In the genomic region with DNA sequence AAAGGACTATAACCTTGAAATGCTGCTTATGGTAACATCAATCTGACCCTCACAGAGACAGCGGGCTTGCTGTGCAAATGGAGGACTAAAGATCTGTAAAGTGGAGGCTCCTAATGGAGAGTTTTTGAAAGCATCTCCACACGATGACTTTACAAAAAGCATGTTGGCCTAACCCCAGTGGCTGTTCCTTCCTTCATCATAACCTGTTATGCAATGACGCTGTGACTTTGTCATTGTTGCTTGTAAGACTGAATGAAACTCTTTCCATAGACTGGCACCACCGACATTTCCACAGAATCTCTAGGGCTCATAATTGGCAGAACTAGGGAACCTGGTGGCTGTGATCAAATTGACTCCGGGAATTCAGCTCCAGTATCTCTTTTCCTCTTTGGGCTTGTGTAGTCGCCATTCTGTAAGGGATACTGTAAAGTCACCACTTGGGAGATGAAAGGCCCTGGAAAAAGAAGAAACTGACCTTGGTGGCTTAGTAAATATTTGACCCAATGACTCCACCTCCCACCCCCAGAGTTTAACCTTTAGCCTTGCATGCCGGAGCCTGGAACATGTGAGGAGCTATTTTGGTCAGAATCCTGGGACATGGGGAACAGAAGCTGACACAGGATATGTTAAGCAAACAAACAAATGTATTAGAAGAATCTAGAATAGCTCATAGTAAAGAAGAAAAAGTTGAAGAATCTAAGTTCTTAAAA, we compare ENCODE assay signal across 12 mouse cellular contexts. TPM values are rescaled to one million over a fixed set of nuclear protein-coding genes. Genes with fewer than 3 reads are reported as not detected.
DNase-seq lines count a peak whose midpoint lies in the region; ATAC-seq lines count a peak whose summit lies in the region.
"Had no signal": no experiment of that assay in that cellular context is flagged by ENCODE, and none has a peak within 500 bp of the region (broad histone marks: within the 10 kb centered on the region; RNA-seq: fewer than 3 reads in every experiment).

No protein-coding gene starts in this region.

- DNase-seq in kidney, adult 11 months, result peak; percentile 89
- DNase-seq in kidney, postnatal 25 days, result peak; percentile 79 to 89
- no peak for DNase-seq in frontal cortex, postnatal 25 days (ENCODE audit: low spot score in 2 of 2)
- no peak for DNase-seq in spleen, postnatal 36 days (ENCODE audit: low spot score in 2 of 2)
- DNase-seq in frontal cortex, postnatal 10 days (ENCODE audit: low spot score in 2 of 2), result no peak
- DNase-seq: cerebellum, postnatal 36 days; gastrocnemius, postnatal 14 days; left cerebral cortex, postnatal 4 days had no signal

- 58% methylated on average over 7 of the region's 7 CpGs for WGBS in kidney, embryonic 14.5 days

- no peak overlapping the region for H3K4me3 ChIP-seq in kidney, embryonic 14.5 days (ENCODE audit: low read length)

- no peaks in the 10 kb centered on the region for H3K9me3 ChIP-seq in kidney, embryonic 14.5 days (ENCODE audit: control insufficient read depth, low read length)

- no peaks in the 10 kb centered on the region for H3K36me3 ChIP-seq in kidney, embryonic 14.5 days (ENCODE audit: control insufficient read depth, insufficient read depth, low read length)

- no peak overlapping the region for H3K9ac ChIP-seq in kidney, embryonic 14.5 days (ENCODE audit: low read depth, low read length)

- H3K4me1 ChIP-seq in kidney, embryonic 14.5 days (ENCODE audit: control insufficient read depth, insufficient read depth, low read length), result peaks cover 15% of the 10 kb centered on the region

- no peaks in the 10 kb centered on the region for H3K27me3 ChIP-seq in kidney, embryonic 14.5 days (ENCODE audit: control insufficient read depth, insufficient read depth, low read length)
- H3K27me3 ChIP-seq: CH12.LX had no signal

- no peak overlapping the region for H3K27ac ChIP-seq in kidney, embryonic 14.5 days (ENCODE audit: low read depth, low read length)

- no peak for ATAC-seq in kidney, embryonic 14.5 days (ENCODE audit: low FRiP score, low TSS enrichment)
- ATAC-seq in hematopoietic stem cell, adult 5-6 weeks (replicated peaks in 1 of 2; ENCODE audit: insufficient read depth in 1 of 2, low FRiP score in 2 of 2, low TSS enrichment in 1 of 2, low read depth in 1 of 2, poor library complexity in 2 of 2, severe bottlenecking in 2 of 2), result peak; percentile 66 to 68; a peak in 3 of 4 replicates
- peak; percentile 75 for ATAC-seq in megakaryocyte progenitor cell, adult 5-6 weeks (replicated peaks; ENCODE audit: poor library complexity)

- H3K4me2 ChIP-seq in kidney, embryonic 14.5 days (replicated peaks; ENCODE audit: low read depth, low read length), result no peak overlapping the region

RNA-seq across cellular contexts. Expression of gene Dusp6, which starts 30.4 kb away (rescaled TPM):
- 87.7 and 98.5 TPM in 2 replicates for polyA plus RNA-seq in kidney, embryonic 14.5 days (2014; fragmentation: Nextera tagmentation; extraction: Ambion mirVana)
- total RNA-seq in hematopoietic stem cell, adult 5-6 weeks (2017), result 82.0 and 84.7 TPM in 2 replicates
- total RNA-seq in megakaryocyte progenitor cell, adult 5-6 weeks (2015), result 23.6 and 24.7 TPM in 2 replicates
- total RNA-seq in megakaryocyte progenitor cell, adult 5-6 weeks (2017), result 19.7 and 19.9 TPM in 2 replicates

Comparison
In these comparisons a context has a peak if more than half of its experiments do, and no peak if none do; other contexts are left out.
1. DNase-seq: peak in kidney, adult 11 months (single experiment) and kidney, postnatal 25 days (2 of 2); none in frontal cortex, postnatal 25 days (0 of 2), spleen, postnatal 36 days (0 of 2) and frontal cortex, postnatal 10 days (0 of 2).